In the genomic region with DNA sequence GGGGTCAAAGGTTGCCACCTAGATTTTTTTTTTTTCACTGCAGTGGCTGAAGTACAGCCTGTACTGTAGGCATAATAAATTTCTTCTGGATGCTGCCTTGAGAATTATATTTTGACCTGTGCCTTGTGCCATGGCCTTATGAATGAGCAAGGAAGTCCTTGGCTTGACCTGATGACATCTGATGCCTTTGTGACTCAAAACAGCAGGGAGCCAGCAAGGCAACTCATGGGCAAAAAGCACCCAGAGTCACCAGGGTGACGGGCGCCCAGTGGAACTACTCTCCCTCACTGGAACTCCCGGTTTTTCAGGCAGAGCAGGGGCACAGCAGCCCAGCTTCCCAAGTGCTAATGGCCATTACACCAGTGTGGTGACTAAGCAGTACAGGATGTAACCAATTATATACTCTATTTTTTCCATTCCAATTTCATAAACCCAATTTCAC, we compare ENCODE assay signal across 11 mouse cellular contexts. TPM values are rescaled to one million over a fixed set of nuclear protein-coding genes. Genes with fewer than 3 reads are reported as not detected.
A peak's percentile ranks its signal among the peaks of the same experiment; 100 is the strongest.
DNase-seq lines count a peak whose midpoint lies in the region; ATAC-seq and TF ChIP-seq lines count a peak whose summit lies in the region.
"Had no signal": no experiment of that assay in that cellular context is flagged by ENCODE, and none has a peak within 500 bp of the region (broad histone marks: within the 10 kb centered on the region; RNA-seq: fewer than 3 reads in every experiment).

No protein-coding gene starts in this region.

- WGBS in heart, adult 2 months: 67% methylated on average over 3 of the region's 3 CpGs
- 74% methylated on average over 3 of the region's 3 CpGs for WGBS in heart, embryonic 11.5 days (ENCODE audit: insufficient replicate concordance)

- H3K4me3 ChIP-seq in heart, adult 2 months: no peak overlapping the region
- H3K4me3 ChIP-seq in heart, embryonic 11.5 days (ENCODE audit: low read depth, low read length): no peak overlapping the region

- no peak overlapping the region for H3K4me2 ChIP-seq in heart, embryonic 11.5 days

- H3K4me1 ChIP-seq in heart, adult 2 months (ENCODE audit: control insufficient read depth, insufficient read depth, low read length): peaks cover 33% of the 10 kb centered on the region
- H3K4me1 ChIP-seq in heart, embryonic 11.5 days (ENCODE audit: control insufficient read depth, insufficient read depth, low read length): 0 out of 2 replicates have a peak, but pooled peaks cover 11% of the 10 kb centered on the region

- peaks cover 5% of the 10 kb centered on the region; the same call in 1 of the 2 replicates for H3K36me3 ChIP-seq in heart, adult 2 months (ENCODE audit: control insufficient read depth, insufficient read depth, low read length)
- H3K36me3 ChIP-seq in heart, embryonic 11.5 days (ENCODE audit: control insufficient read depth, insufficient read depth, low read length): no peaks in the 10 kb centered on the region

- H3K9me3 ChIP-seq in heart, embryonic 11.5 days (replicated peaks; ENCODE audit: control insufficient read depth, low read length): no peaks in the 10 kb centered on the region

- no peak for ATAC-seq in heart, embryonic 11.5 days (replicated peaks; ENCODE audit: insufficient number of reproducible peaks, low FRiP score, low TSS enrichment)
- ATAC-seq in megakaryocyte, adult 5-6 weeks (ENCODE audit: poor library complexity, severe bottlenecking): no peak
- ATAC-seq: Patski had no signal

- intact Hi-C loops in heart, adult 2 months (cut with DNase I): no loop called here

- TF ChIP-seq CTCF in heart, adult 2 months (IDR thresholded peaks at IDR 0.05): no peak

- no peak for TF ChIP-seq EP300 in heart, adult 2 months (IDR thresholded peaks at IDR 0.05; ENCODE audit: insufficient read depth, low read depth, low read length)

- H3K9ac ChIP-seq in heart, adult 2 months (ENCODE audit: low read depth, low read length): no peak overlapping the region
- no peak overlapping the region for H3K9ac ChIP-seq in heart, embryonic 11.5 days (ENCODE audit: low read depth, low read length)

- no peak for TF ChIP-seq POLR2A in heart, adult 2 months (IDR thresholded peaks at IDR 0.05; ENCODE audit: insufficient read depth, low read depth, low read length)

- H3K27ac ChIP-seq in heart, adult 2 months: peak overlapping the region; percentile 58
- H3K27ac ChIP-seq in heart, embryonic 11.5 days (ENCODE audit: low read depth, low read length): no peak overlapping the region

- peaks cover 16% of the 10 kb centered on the region for H3K79me2 ChIP-seq in heart, adult 2 months (replicated peaks; ENCODE audit: control insufficient read depth, insufficient read depth, low read length)

- DNase-seq in heart, adult 2 months: no peak
- DNase-seq in urinary bladder, adult 18-20 months (ENCODE audit: low spot score in 2 of 2): peak; percentile 54 to 74
- DNase-seq in urinary bladder, postnatal 10 days (ENCODE audit: low spot score): no peak
- DNase-seq in kidney, postnatal 36 days: peak; percentile 52 to 72
- DNase-seq in frontal cortex, postnatal 10 days (ENCODE audit: low spot score in 2 of 2): no peak
- DNase-seq in spleen, postnatal 4 days (ENCODE audit: low spot score in 2 of 2): no peak
- DNase-seq: cerebellum, adult 9-10 months; right cerebral cortex, postnatal 25 days had no signal

- no peaks in the 10 kb centered on the region for H3K27me3 ChIP-seq in heart, adult 2 months (ENCODE audit: control insufficient read depth, insufficient read depth, low read length)
- no peaks in the 10 kb centered on the region for H3K27me3 ChIP-seq in heart, embryonic 11.5 days (ENCODE audit: control insufficient read depth, insufficient read depth, low read length)
- H3K27me3 ChIP-seq: Patski had no signal

RNA-seq across cellular contexts. Expression of a gene that starts 45.4 kb away (rescaled TPM):
- total RNA-seq in heart, adult 2 months (2021): 10 to 100 TPM; 72.5 to 89.5 TPM
- polyA plus RNA-seq in heart, adult 2 months (2012; rRNA removed): 26.7 and 32.7 TPM in 2 replicates
- polyA plus RNA-seq in heart, embryonic 11.5 days (2014; fragmentation: Nextera tagmentation; extraction: Ambion mirVana): 5.2 and 7.3 TPM in 2 replicates
- total RNA-seq in megakaryocyte, adult 5-6 weeks (2015): 25.3 and 25.7 TPM in 2 replicates
- 24.9 and 27.4 TPM in 2 replicates for total RNA-seq in megakaryocyte, adult 5-6 weeks (2017)

Comparison
In these comparisons a context has a peak if more than half of its experiments do, and no peak if none do; other contexts are left out.
1. DNase-seq: peak in urinary bladder, adult 18-20 months (2 of 2) and kidney, postnatal 36 days (2 of 2); none in heart, adult 2 months (0 of 2), urinary bladder, postnatal 10 days (single experiment), frontal cortex, postnatal 10 days (0 of 2) and spleen, postnatal 4 days (0 of 2).